Mouse (Mus musculus): ENCODE measurements at regions not wholly inside any gene's neighbourhood (a gene's known extent, or its start where the extent isn't known, plus 50 kb on each side); places are given as distances from the start of the nearest gene placed in this dataset.

DNA sequence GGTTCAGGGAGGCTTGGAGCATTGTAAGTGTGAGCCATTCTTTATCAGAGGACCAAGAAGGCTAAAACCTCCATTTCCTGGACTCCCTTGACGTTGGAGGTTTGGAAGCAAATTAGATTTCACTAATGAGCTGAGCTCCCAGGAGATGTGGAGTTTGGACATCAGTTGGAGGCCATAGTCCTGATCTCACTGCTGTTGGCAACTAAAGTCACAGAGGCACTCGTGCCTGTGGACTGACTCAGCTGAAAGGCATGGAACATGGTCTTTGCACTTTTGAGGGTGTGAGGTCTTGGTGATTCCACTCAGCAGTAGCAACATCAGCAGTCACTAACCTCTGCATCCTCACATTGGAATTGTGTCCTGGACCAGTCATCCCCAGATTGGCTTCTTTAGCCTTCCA is 169.1 kb upstream of the Klf4 start:
- no peak for DNase-seq (ENCODE audit: low read depth, low spot score)

- DNase-seq (ENCODE audit: low read depth, low spot score) = no peak
Measured at GRCm38 (mm10) chr4:55699917-55700316, 167.7 kb upstream of the Klf4 start.

DNA sequence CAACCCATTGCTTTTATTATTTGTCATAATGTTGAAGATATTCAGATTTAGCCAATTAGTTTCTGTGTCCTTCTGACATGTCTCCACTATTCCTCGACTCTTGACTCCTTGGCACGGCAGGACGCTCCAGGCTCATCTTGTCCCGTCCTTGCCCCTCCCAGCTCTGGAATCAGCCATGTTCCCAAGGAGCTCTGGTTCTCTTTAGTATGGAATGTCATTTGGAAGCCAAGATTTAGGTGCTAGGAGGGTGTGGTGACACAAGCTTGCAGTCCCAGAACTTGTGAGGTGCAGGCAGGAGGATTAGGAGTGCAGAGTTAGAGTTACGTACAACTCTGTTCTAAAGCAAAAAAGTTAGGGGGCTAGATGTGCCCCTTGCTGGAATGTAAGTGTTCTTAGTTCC is 166.9 kb upstream of the Klf4 start:
- no peak for DNase-seq (ENCODE audit: low read depth, low spot score)

DNA sequence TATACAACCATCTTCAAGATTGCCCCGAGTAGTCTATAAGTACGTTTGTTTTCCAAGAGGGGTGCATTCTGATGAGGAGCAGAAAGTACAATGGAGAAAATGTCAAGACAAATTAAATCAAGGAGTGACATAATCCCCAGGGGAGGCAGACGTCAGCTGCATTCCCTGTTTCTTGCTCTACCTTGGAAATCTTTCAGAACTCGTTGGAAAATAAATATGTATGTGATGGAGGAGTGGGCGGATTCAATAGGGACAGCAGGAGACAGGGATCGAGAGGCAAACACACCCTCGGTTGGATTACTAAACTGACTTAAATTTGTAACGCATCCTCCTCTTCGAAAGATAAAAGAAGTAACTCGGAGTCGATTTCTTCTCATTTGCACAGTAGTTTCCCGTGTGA is 164.8 kb upstream of the Klf4 start:
- DNase-seq (ENCODE audit: low read depth, low spot score) = no peak

DNA sequence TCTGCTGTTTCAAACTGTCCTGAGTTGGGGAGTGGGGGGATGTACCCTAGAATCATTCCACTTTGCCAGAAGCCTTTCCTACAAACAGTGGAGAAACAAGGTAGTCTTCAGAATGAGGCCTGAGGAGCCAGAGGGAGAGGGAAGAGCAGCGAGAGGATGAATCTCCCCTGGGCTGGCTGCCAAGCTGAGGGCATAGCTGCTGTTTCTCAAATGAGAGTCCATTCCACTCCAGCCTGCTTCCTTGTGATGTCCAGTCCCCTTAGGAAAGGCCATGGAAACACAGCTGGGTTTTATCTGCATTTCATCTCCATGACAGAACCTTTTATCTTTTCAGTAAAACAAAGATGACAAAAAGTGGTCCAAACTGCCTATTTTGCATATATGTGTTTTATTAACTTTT is 164.2 kb upstream of the Klf4 start:
- no peak for DNase-seq (ENCODE audit: low read depth, low spot score)

GRCm38 (mm10) chr4:55695246-55695645 is 163.0 kb upstream of the Klf4 start:
- no peak for DNase-seq (ENCODE audit: low read depth, low spot score)

- no peak for DNase-seq (ENCODE audit: low read depth, low spot score)
Measured at GRCm38 (mm10) chr4:55689479-55689878, 157.2 kb upstream of the Klf4 start.

- no peak for DNase-seq (ENCODE audit: low read depth, low spot score)
Measured at GRCm38 (mm10) chr4:55686771-55687170, 154.5 kb upstream of the Klf4 start.

DNA sequence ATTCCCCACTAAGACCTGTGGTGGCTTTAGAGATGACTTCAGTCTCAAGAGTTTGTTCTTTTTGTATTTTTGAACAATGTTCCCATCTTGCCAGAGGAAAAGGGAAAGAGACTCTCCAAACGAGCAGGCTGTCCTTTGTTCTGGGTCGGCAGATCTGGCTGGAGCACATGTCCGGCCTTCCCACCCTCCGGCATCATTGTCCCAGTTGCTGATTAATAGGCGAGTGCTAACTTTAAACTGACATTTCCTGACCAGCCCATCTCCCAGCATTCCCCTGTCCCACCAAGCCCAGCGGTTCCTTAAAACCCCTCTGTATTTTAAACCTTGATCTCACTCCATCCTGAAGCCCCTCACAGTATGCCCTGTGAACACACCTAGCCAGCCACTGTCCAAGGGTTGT is 140.0 kb upstream of the Klf4 start:
- no peak for DNase-seq (ENCODE audit: low read depth, low spot score)

DNA sequence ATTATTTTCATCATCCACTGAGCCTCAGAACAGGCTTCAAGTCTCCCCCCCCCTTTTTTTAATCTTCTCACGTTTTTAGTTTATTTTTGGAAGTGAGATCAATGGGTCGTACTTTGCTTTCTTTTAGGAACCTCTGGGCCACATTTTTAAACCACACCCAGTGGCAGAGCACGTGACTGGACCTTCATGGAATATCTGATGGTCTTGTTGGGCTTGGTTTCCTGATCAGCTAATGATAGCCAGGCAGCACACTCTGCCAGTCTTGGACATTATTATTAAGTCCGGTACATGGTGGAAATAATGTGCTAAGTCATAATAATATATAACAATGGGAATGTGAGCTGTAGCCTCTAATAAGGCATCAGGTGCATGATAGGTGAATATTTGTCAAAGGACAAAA is 138.0 kb upstream of the Klf4 start:
- no peak for DNase-seq (ENCODE audit: low read depth, low spot score)

GRCm38 (mm10) chr4:55664822-55665221 is 132.6 kb upstream of the Klf4 start:
- no peak for DNase-seq (ENCODE audit: low read depth, low spot score)

DNA sequence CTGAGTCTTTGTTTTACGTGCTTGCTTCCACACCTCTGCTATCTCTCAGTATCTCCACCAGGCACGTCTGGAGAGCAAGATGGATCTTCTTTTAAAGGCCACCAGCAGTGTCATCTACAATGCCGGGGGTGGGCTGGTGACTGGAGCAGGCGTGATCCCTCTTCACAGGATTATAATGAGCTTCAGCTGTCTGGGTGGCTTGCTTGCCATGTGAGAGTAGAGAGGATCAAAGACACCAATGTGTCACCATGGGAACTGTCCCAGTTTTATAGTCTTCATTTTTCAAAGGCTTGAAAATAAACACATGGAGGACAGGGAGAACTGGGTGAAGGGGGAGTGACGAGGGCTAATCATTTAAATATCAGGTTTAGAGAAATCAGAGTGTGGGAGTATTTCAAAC is 131.6 kb upstream of the Klf4 start:
- DNase-seq (ENCODE audit: low read depth, low spot score) = no peak

DNA sequence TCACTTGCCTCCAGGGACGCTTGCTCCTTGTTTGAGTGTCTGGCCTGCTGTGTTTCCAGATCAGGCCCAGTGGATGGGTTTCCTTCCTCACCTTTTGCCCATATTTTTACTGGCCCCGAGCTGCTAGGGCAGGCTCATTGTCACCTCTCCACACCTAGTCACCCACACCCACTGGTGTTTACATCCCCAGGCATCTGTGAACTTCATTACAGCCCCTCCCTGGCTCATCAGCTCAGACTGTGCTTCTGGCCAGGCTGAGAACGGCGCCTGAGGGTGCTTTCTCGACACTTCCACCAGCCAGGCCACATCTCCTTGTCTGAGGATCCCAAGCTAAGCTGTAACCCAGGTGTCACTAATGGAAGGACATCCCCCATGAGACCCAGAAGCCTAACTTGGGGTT is 129.8 kb upstream of the Klf4 start:
- no peak for DNase-seq (ENCODE audit: low read depth, low spot score)

GRCm38 (mm10) chr4:55658904-55659303 is 126.6 kb upstream of the Klf4 start:
- DNase-seq (ENCODE audit: low read depth, low spot score) = no peak

GRCm38 (mm10) chr4:55655329-55655728 is 123.1 kb upstream of the Klf4 start:
- no peak for DNase-seq (ENCODE audit: low read depth, low spot score)

DNA sequence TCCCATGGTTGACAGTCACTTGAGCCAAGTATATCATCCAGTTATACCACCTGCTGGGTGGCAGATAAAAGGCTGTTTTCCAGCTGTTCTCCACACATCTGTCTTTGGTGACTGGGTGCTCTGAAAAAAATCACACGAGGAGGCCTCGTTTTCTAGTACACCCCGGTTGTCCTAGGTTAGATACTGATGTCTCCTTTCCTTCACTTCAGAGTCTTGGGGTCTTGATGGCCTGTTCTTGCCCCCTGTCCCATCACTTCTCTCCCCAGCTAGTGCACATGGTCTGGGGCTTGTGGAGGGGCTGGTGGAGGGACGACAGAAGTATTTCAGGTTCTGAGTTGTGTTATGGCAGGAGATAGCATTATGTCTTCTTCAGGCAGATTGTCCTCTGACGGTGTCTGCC is 120.4 kb upstream of the Klf4 start:
- no peak for DNase-seq (ENCODE audit: low read depth, low spot score)

- DNase-seq (ENCODE audit: low read depth, low spot score) = peak; percentile 16
Measured at GRCm38 (mm10) chr4:55651811-55652410, 119.6 kb upstream of the Klf4 start.

DNA sequence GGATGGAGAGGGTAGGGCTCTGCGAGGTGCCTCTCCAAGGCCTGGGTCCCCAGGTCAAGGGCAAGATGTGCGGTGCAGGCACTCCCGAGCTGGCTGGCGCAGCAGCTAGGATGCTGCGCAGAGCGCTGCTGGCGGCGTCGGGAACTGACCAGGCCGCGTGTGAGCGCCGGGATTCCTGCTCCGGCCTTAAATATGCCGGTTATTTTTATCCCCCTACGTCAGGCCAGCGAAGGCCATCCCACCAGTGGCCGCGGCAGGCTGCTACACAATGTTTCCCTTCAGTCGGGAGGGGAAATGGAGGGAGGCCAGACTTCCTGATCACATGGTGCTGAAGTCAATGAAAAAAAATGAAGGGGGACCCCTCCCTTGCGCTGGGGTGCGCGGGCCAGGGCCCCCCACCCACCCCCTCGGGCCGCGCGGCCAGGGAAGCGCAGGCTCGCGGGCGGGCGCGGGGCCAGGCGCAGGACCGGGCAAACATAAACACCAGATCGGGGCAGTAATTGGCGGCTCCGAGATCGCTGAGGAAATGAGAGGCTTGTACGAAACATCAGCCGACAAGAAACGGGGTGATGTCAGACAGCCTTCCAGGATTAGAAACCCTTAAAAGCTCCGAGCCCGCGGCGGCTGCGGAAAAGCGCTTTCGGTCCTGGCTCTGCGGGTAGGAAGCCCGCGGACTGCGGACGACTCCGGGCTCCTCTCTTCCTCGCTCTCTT is 118.9 kb upstream of the Klf4 start:
- peak; percentile 70 for DNase-seq (ENCODE audit: low read depth, low spot score)

- DNase-seq (ENCODE audit: low read depth, low spot score) = no peak
Measured at GRCm38 (mm10) chr4:55650186-55650585, 117.9 kb upstream of the Klf4 start.

GRCm38 (mm10) chr4:55648376-55648775 is 116.1 kb upstream of the Klf4 start:
- DNase-seq (ENCODE audit: low read depth, low spot score) = no peak

DNA sequence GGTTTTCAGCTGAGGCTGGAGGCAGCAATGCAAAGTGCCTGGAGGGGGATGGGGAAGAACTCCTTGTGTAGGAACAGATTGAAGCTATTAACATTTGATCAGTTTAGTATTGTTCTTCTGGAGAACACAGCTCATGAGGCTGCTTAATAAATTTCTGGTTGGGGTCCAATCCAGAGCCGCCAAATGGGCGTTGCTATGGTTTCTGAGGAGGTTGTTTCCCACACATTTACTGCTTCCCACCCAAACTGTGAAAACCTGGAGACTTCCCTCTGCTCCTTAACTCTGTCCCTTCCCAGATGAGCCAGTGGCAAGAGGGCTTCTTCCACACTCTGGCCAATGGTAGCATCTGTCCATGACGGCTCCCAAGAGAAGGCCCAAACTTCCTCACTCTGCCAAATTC is 113.2 kb upstream of the Klf4 start:
- DNase-seq (ENCODE audit: low read depth, low spot score) = no peak

GRCm38 (mm10) chr4:55644895-55645294 is 112.6 kb upstream of the Klf4 start:
- DNase-seq (ENCODE audit: low read depth, low spot score) = no peak

DNA sequence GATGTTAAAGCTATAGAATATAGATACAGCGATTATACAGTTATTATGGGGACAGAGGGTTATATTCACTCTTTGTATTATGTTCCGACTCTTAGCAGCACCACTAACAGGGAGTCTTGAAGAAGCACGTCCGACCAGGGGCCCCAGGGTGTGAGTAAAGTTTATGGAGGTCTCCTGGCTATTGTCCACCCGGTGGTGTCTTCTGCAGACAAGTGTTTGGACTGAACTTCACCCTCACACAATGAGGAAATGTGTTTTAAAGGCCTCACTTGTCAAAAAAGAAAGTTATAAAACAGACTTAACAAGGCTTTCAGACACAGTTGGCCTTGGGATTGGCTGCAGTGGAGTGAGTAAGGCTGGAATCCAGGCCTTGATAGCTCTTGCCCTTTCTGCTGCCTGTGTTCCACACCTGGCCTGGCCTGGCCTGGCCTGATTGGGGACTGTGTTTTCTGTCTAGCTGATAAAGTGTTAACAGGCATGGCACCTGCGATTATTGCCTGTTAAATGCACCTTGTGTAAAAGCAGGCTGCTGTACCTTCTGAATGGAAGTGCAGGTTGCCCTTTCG is 102.8 kb upstream of the Klf4 start:
- no peak for DNase-seq (ENCODE audit: low read depth, low spot score)
